Mouse (Mus musculus) MEL (cell line): Measurements from ENCODE around the gene Fam81b.

Source experiments
- CHD2 ChIP-seq: IDR thresholded peaks from 2 replicates; pipeline ENCODE4 v1.6.1; 2011; ENCODE audit warnings: low read length, improper control_type of control experiment
- CTCF ChIP-seq, 3 experiments: IDR thresholded peaks in 2 of 3; conservative IDR thresholded peaks in 1 of 3; 2 replicates each; pipeline ENCODE4 v1.5.1; 2011 to 2012; ENCODE audit warnings: low read length in 3 of 3, low read depth in 2 of 3, mild to moderate bottlenecking in 2 of 3, improper control_type of control experiment in 1 of 3, inconsistent platforms in 1 of 3, mixed read lengths in 1 of 3, moderate library complexity in 1 of 3; ENCODE audit not compliant: control insufficient read depth in 1 of 3, insufficient read depth in 1 of 3, poor library complexity in 1 of 3, severe bottlenecking in 1 of 3
- POLR2A ChIP-seq, 2 experiments: IDR thresholded peaks; 2 replicates each; pipeline ENCODE4 v1.6.1; 2011 to 2012; ENCODE audit warnings: low read length in 2 of 2, mild to moderate bottlenecking in 2 of 2, control low read depth in 1 of 2, improper control_type of control experiment in 1 of 2, low read depth in 1 of 2, moderate library complexity in 1 of 2; ENCODE audit not compliant: control insufficient read depth in 1 of 2, insufficient read depth in 1 of 2, poor library complexity in 1 of 2
- RAD21 ChIP-seq: IDR thresholded peaks from 2 replicates; pipeline ENCODE4 v1.6.1; 2011; ENCODE audit warnings: mild to moderate bottlenecking, low read depth, low read length, improper control_type of control experiment
- RCOR1 ChIP-seq: IDR thresholded peaks from 2 replicates; pipeline ENCODE4 v1.6.1; 2012; ENCODE audit warnings: low read depth, mild to moderate bottlenecking, inconsistent platforms, low read length, improper control_type of control experiment
- SIN3A ChIP-seq: IDR thresholded peaks from 2 replicates; pipeline ENCODE4 v1.6.1; 2012; ENCODE audit warnings: low read length, improper control_type of control experiment, inconsistent platforms

GRCm38 (mm10) chr13:76304201-76304600, 671 bp downstream of the Fam81b start:
- TF ChIP-seq CHD2 (no peak), CTCF (IDR thresholded peaks at IDR 0.05 in 2 of 3, conservative IDR thresholded peaks at IDR 0.05 in 1 of 3; ENCODE audit: control insufficient read depth in 1 of 3, insufficient read depth in 1 of 3, low read depth in 2 of 3, low read length in 3 of 3, poor library complexity in 1 of 3, severe bottlenecking in 1 of 3) (no peak), POLR2A (IDR thresholded peaks at IDR 0.05; ENCODE audit: control insufficient read depth in 1 of 2, insufficient read depth in 1 of 2, low read depth in 1 of 2, low read length in 2 of 2, poor library complexity in 1 of 2) (no peak), RCOR1 (no peak), RAD21 (no peak), SIN3A (no peak)
